Mouse (Mus musculus) heart, embryonic 14.5 days (tissue): ENCODE results near the gene AC124502.3. TPM values are rescaled to one million over a fixed set of nuclear protein-coding genes. Genes with fewer than 3 reads are reported as not detected.

Source experiments
- ATAC-seq: fragments of 200-750 bp; cut with Nextera tagmentation; 2 replicates; pipeline ENCODE4 v1.8.0; 2017; ENCODE audit warnings: low read depth, moderate TSS enrichment; ENCODE audit not compliant: insufficient number of reproducible peaks, insufficient read depth, low FRiP score
- H3K27ac ChIP-seq, 2 experiments: fragments of 200-500 bp in 1 of 2; fragments of 300-500 bp in 1 of 2; sonication (generic) in 1 of 2; replicated peaks in 1 of 2; 2 replicates each; pipeline ENCODE4 v1.5.1; 2012 to 2014; ENCODE audit warnings: low read depth in 2 of 2, low read length in 2 of 2, control low read depth in 1 of 2, mild to moderate bottlenecking in 1 of 2, mixed read lengths in 1 of 2; ENCODE audit not compliant: control insufficient read depth in 1 of 2, insufficient read depth in 1 of 2
- H3K27me3 ChIP-seq: fragments of 300-500 bp; sonication (generic); 2 replicates; pipeline ENCODE4 v1.6.1; 2014; ENCODE audit warnings: mild to moderate bottlenecking, low read length, control low read depth; ENCODE audit not compliant: control insufficient read depth, insufficient read depth
- H3K36me3 ChIP-seq: fragments of 300-500 bp; sonication (generic); 2 replicates; pipeline ENCODE4 v1.6.1; 2014; ENCODE audit warnings: mild to moderate bottlenecking, control low read depth, low read length, mixed read lengths; ENCODE audit not compliant: control insufficient read depth, insufficient read depth
- H3K4me1 ChIP-seq, 2 experiments: fragments of 200-500 bp in 1 of 2; fragments of 300-500 bp in 1 of 2; sonication (generic) in 1 of 2; 2 replicates each; pipeline ENCODE4 v1.6.1; 2012 to 2014; ENCODE audit warnings: low read length in 2 of 2, control low read depth in 1 of 2, mixed read lengths in 1 of 2; ENCODE audit not compliant: control insufficient read depth in 2 of 2, insufficient read depth in 2 of 2
- H3K4me2 ChIP-seq: fragments of 300-500 bp; sonication (generic); 2 replicates; pipeline ENCODE4 v1.6.1; 2014; ENCODE audit warnings: mild to moderate bottlenecking, low read length
- H3K4me3 ChIP-seq, 2 experiments: fragments of 200-500 bp in 1 of 2; fragments of 300-500 bp in 1 of 2; sonication (generic) in 1 of 2; 2 replicates each; pipeline ENCODE4 v1.5.1; 2012 to 2014; ENCODE audit warnings: low read length in 2 of 2, mild to moderate bottlenecking in 2 of 2, control low read depth in 1 of 2, low read depth in 1 of 2, moderate library complexity in 1 of 2; ENCODE audit not compliant: control insufficient read depth in 1 of 2, insufficient read depth in 1 of 2
- H3K9ac ChIP-seq: fragments of 300-500 bp; sonication (generic); 2 replicates; pipeline ENCODE4 v1.6.1; 2014; ENCODE audit warnings: mild to moderate bottlenecking, low read length
- H3K9me3 ChIP-seq: fragments of 300-500 bp; sonication (generic); 2 replicates; pipeline ENCODE4 v1.6.1; 2016; ENCODE audit warnings: low read length, control low read depth; ENCODE audit not compliant: control insufficient read depth
- WGBS: fragments of 180-500 bp; shearing (Covaris S2); extraction: QIAGEN DNeasy Blood & Tissue Kit; methylation state at CpG from one replicate; pipeline ENCODE4 v1.1.7; 2014; 5-methylcytosine and 5-hydroxymethylcytosine counted together
- polyA plus RNA-seq: library from polyadenylated mRNA; unstranded; fragments of >200 nt; fragmentation: Nextera tagmentation; extraction: Ambion mirVana; gene quantifications from 2 replicates; pipeline ENCODE4 v1.2.1, GENCODE M21; 2014

AC124502.3 gene
- polyA plus RNA-seq, 1 experiment from 2014 or later: 1.4 TPM

GRCm38 (mm10) chr19:5069978-5070377 lies 31.3 kb downstream of the AC124502.3 start:
- Histone ChIP-seq H3K4me1 (peaks cover 28 to 37% of the 10 kb centered on the region in 2 experiments), H3K9ac (no peak overlapping the region), H3K9me3 (no peaks in the 10 kb centered on the region), H3K4me3 (no peak overlapping the region), H3K4me2 (peak overlapping the region; percentile 11; the same call in 1 of the 2 replicates), H3K36me3 (no peaks in the 10 kb centered on the region), H3K27ac (no peak overlapping the region), H3K27me3 (peaks cover 12% of the 10 kb centered on the region)
- no peak for ATAC-seq
- WGBS: 77% methylated on average over 7 of the region's 7 CpGs

GRCm38 (mm10) chr19:5071077-5071476 lies 32.4 kb downstream of the AC124502.3 start:
- H3K4me3 ChIP-seq: peak overlapping the region in 1 of 2 experiments; percentile 49; a peak in 1 of 4 replicates
- no peak for ATAC-seq
- no peaks in the 10 kb centered on the region for H3K36me3 ChIP-seq
- peaks cover 28 to 37% of the 10 kb centered on the region in 2 experiments for H3K4me1 ChIP-seq
- H3K27ac ChIP-seq: 0 out of 4 replicates have a peak overlapping the region, but pooled peaks of 1 of the 2 experiments have one; percentile 25
- H3K4me2 ChIP-seq: peak overlapping the region; percentile 89
- no peaks in the 10 kb centered on the region for H3K9me3 ChIP-seq
- peaks cover 12% of the 10 kb centered on the region for H3K27me3 ChIP-seq
- 21% methylated on average over 11 of the region's 11 CpGs for WGBS
- H3K9ac ChIP-seq: peak overlapping the region; percentile 64

GRCm38 (mm10) chr19:5071545-5072369 lies 33.1 kb downstream of the AC124502.3 start:
- H3K27ac ChIP-seq: peak overlapping the region; percentile 25 to 47; a peak in 2 of 4 replicates
- peak; percentile 60 for ATAC-seq
- WGBS: 1% methylated on average over 40 of the region's 40 CpGs
- H3K4me3 ChIP-seq: peak overlapping the region; percentile 36 to 49
- H3K27me3 ChIP-seq: peaks cover 12% of the 10 kb centered on the region
- H3K4me2 ChIP-seq: peak overlapping the region; percentile 89
- no peaks in the 10 kb centered on the region for H3K9me3 ChIP-seq
- H3K9ac ChIP-seq: peak overlapping the region; percentile 64
- H3K36me3 ChIP-seq: no peaks in the 10 kb centered on the region
- H3K4me1 ChIP-seq: peaks cover 28 to 36% of the 10 kb centered on the region in 2 experiments

GRCm38 (mm10) chr19:5072389-5073019 lies 33.8 kb downstream of the AC124502.3 start:
- peaks cover 21 to 29% of the 10 kb centered on the region in 2 experiments for H3K4me1 ChIP-seq
- peak overlapping the region; percentile 36 to 49 for H3K4me3 ChIP-seq
- peak overlapping the region; percentile 89 for H3K4me2 ChIP-seq
- H3K36me3 ChIP-seq: no peaks in the 10 kb centered on the region
- H3K9me3 ChIP-seq: no peaks in the 10 kb centered on the region
- WGBS: 1% methylated on average over 20 of the region's 20 CpGs
- peaks cover 12% of the 10 kb centered on the region for H3K27me3 ChIP-seq
- peak overlapping the region; percentile 64; the same call in 1 of the 2 replicates for H3K9ac ChIP-seq
- peak overlapping the region; percentile 33 to 47; a peak in 2 of 4 replicates for H3K27ac ChIP-seq
- no peak for ATAC-seq

GRCm38 (mm10) chr19:5073028-5073427 lies 34.3 kb downstream of the AC124502.3 start:
- Histone ChIP-seq H3K36me3 (no peaks in the 10 kb centered on the region), H3K9ac (no peak overlapping the region), H3K4me3 (peak overlapping the region; percentile 20 to 49; a peak in 2 of 4 replicates), H3K27ac (no peak overlapping the region), H3K4me1 (peaks cover 19 to 25% of the 10 kb centered on the region in 2 experiments), H3K9me3 (no peaks in the 10 kb centered on the region), H3K27me3 (peaks cover 12% of the 10 kb centered on the region), H3K4me2 (peak overlapping the region; percentile 89)
- ATAC-seq: no peak
- whole genome bisulfite sequencing: 2% methylated on average over 15 of the region's 15 CpGs

- WGBS: 29% methylated on average over 5 of the region's 5 CpGs
- no peak for ATAC-seq
- H3K9me3 ChIP-seq: no peaks in the 10 kb centered on the region
- peaks cover 12% of the 10 kb centered on the region for H3K27me3 ChIP-seq
- no peak overlapping the region for H3K4me2 ChIP-seq
- H3K4me1 ChIP-seq: peaks cover 15 to 20% of the 10 kb centered on the region in 2 experiments
- H3K27ac ChIP-seq: no peak overlapping the region
- no peak overlapping the region; a peak in 1 of 4 replicates for H3K4me3 ChIP-seq
- no peaks in the 10 kb centered on the region for H3K36me3 ChIP-seq
- no peak overlapping the region for H3K9ac ChIP-seq
Measured at GRCm38 (mm10) chr19:5073518-5073917, 34.8 kb downstream of the AC124502.3 start.

GRCm38 (mm10) chr19:5079279-5079678 lies 40.6 kb downstream of the AC124502.3 start:
- Histone ChIP-seq H3K4me3 (no peak overlapping the region), H3K4me2 (no peak overlapping the region), H3K36me3 (no peaks in the 10 kb centered on the region), H3K27ac (no peak overlapping the region), H3K9me3 (no peaks in the 10 kb centered on the region), H3K27me3 (peaks cover 43% of the 10 kb centered on the region), H3K9ac (no peak overlapping the region), H3K4me1 (no peaks in the 10 kb centered on the region)
- WGBS: 100% methylated on average over 1 of the region's 1 CpGs
- ATAC-seq: no peak
